Mouse (Mus musculus) intestine, embryonic 16.5 days (tissue): ENCODE measurements around the gene Racgap1. TPM values are rescaled to one million over a fixed set of nuclear protein-coding genes. Genes with fewer than 3 reads are reported as not detected.

Experiments used
- ATAC-seq: fragments of 200-750 bp; cut with Nextera tagmentation; 2 replicates; pipeline ENCODE4 v1.8.0; 2017; ENCODE audit warnings: moderate TSS enrichment, moderate library complexity
- H3K27ac ChIP-seq: fragments of 300-500 bp; sonication (generic); 2 replicates; pipeline ENCODE4 v1.5.1; 2014; ENCODE audit warnings: mild to moderate bottlenecking, low read length
- H3K27me3 ChIP-seq: fragments of 300-500 bp; sonication (generic); replicated peaks from 2 replicates; pipeline ENCODE4 v1.6.1; 2014; ENCODE audit warnings: low read length, control low read depth, mixed read lengths; ENCODE audit not compliant: control insufficient read depth, insufficient read depth
- H3K36me3 ChIP-seq: fragments of 300-500 bp; sonication (generic); 2 replicates; pipeline ENCODE4 v1.6.1; 2014; ENCODE audit warnings: low read length, control low read depth; ENCODE audit not compliant: control insufficient read depth, insufficient read depth
- H3K4me1 ChIP-seq: fragments of 300-500 bp; sonication (generic); 2 replicates; pipeline ENCODE4 v1.6.1; 2014; ENCODE audit warnings: low read length, control low read depth, mixed read lengths; ENCODE audit not compliant: control insufficient read depth, insufficient read depth
- H3K4me2 ChIP-seq: fragments of 300-500 bp; sonication (generic); 2 replicates; pipeline ENCODE4 v1.6.1; 2014; ENCODE audit warnings: low read depth, low read length, control low read depth
- H3K4me3 ChIP-seq: fragments of 300-500 bp; sonication (generic); 2 replicates; pipeline ENCODE4 v1.5.1; 2014; ENCODE audit warnings: mild to moderate bottlenecking, low read length
- H3K9ac ChIP-seq: fragments of 300-500 bp; sonication (generic); 2 replicates; pipeline ENCODE4 v1.6.1; 2014; ENCODE audit warnings: low read depth, low read length
- H3K9me3 ChIP-seq: fragments of 300-500 bp; sonication (generic); 2 replicates; pipeline ENCODE4 v1.6.1; 2016; ENCODE audit warnings: low read length, control low read depth; ENCODE audit not compliant: control insufficient read depth
- WGBS: fragments of 180-500 bp; shearing (Covaris S2); extraction: QIAGEN DNeasy Blood & Tissue Kit; methylation state at CpG from one replicate; pipeline ENCODE4 v1.1.7; 2014; 5-methylcytosine and 5-hydroxymethylcytosine counted together
- polyA plus RNA-seq: library from polyadenylated mRNA; unstranded; fragments of >200 nt; fragmentation: Nextera tagmentation; extraction: Ambion mirVana; gene quantifications from 2 replicates; pipeline ENCODE4 v1.2.1, GENCODE M21; 2015

The Racgap1 gene
- 97.1 and 104 TPM in 2 replicates for polyA plus RNA-seq

DNA sequence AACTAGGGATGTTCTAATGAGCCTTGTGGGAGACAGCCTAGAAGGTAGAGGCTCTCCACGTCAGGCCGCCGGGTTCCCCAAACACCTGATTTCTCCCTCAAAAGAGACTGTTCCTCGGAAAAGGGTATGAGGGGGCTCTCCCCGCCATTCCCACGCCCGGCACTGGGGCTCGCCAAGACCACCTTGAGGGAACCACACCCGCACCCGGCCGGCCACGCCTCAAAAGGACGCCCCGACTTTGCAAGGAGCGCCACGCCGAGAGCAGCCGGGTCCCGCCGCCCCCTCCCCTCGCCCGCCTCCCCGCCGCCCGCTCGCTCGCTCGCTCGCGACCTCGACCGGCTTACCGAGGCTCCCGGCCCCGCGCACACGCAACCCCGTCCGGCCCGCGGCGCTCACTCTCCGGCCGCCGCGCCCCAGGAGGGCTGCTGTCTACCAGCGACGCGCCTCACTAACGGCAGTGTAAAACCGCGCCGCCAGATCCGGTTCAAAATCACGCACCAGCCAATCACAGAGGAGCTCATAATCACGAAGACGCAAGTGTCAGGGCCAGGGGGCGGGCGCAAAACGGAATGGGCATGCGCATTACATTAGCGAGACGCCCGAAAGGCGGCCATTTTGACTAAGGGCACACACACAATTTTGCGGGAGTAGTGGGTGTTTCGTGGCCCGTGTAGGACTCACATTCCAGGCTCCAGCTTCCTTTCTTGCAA lies at the start of gene Racgap1:
Racgap1 (minus strand) TSS at position 494 of the 710 bp plus-strand sequence.
- Histone ChIP-seq H3K4me1 (peaks cover 37% of the 10 kb centered on the region), H3K4me3 (peak within 1 kb of the TSS; percentile 86), H3K4me2 (peak within 1 kb of the TSS; percentile 72), H3K27ac (peak within 1 kb of the TSS; percentile 26; the same call in 1 of the 2 replicates), H3K9ac (peak within 1 kb of the TSS; percentile 90), H3K36me3 (no peaks in the 10 kb centered on the region), H3K27me3 (peaks cover 17% of the 10 kb centered on the region), H3K9me3 (no peaks in the 10 kb centered on the region)
- under 1% methylated on average over 65 of the region's 68 CpGs for WGBS
- ATAC-seq: peak; percentile 95

DNA sequence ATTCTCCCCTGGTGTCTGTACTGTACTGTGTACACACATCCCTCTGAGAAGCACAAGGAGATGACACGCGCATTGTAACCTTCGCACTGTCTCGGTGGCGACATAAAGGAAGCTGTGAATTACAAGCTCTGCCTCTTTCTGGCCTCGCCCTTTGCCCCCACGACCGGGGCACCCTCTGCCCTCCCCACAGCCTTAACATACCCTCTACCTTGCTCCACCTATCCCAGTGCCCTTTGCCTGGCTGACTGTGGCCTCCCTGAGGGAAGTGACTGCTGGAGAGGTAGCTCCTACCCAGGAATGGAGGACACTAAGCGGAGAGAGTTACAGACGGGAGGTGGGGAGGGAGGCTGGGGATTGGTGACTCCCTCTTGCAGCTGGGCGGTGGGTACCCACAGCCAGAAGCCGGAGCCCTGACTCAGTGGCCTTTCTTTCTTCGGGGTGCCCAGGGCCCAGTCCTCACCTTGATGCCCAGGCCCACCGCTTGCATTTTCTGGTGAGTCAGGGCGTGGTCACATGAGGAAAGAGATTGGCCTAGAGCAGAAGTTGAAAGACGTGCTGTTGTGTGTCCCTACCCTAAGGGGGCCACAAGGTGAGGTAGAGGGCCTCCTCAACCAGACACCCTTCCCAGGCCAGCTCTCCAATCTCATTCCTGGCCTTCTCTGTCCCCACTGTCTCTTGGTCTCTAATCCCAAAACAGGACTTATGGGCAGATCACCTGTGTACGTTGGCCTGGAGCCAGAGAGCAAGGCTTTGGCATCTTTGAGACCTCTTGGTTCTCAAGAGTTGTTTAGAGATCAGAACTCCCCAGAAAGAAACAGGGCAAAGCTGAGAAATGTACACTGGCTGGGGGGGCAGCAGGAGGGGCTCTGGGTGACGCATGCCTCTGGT lies 49.0 kb upstream of the Racgap1 start:
- H3K4me2 ChIP-seq: peak overlapping the region; percentile 51
- H3K9ac ChIP-seq: peak overlapping the region; percentile 98
- peaks cover 41% of the 10 kb centered on the region for H3K4me1 ChIP-seq
- 69% methylated on average over 18 of the region's 18 CpGs for WGBS
- peak overlapping the region; percentile 86 for H3K4me3 ChIP-seq
- no peaks in the 10 kb centered on the region for H3K9me3 ChIP-seq
- peak; percentile 85 for ATAC-seq
- H3K27me3 ChIP-seq: 0 out of 2 replicates have a peak, but pooled peaks cover 7% of the 10 kb centered on the region
- H3K36me3 ChIP-seq: 0 out of 2 replicates have a peak, but pooled peaks cover 2% of the 10 kb centered on the region
- H3K27ac ChIP-seq: peak overlapping the region; percentile 94

DNA sequence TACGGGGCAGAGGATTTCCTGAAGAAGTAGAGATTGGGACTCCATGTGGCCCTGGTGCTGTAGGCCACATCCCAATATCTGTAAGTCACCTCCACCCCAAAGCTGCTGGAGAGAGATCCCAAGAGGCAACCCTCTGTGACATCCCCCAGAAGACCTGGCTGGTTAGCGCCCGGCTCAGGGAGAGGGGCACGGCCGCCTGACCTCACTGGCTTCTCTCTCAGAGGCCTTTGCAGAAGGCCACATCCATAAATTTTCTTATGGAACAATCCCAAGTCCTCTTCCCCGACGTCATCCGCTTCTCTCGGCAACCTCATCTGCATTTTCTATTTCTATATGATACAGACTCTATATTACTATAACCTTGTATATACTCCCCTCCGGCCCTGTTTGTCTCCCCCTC lies 48.3 kb upstream of the Racgap1 start:
- 0 out of 2 replicates have a peak, but pooled peaks cover 7% of the 10 kb centered on the region for H3K27me3 ChIP-seq
- WGBS: 74% methylated on average over 10 of the region's 10 CpGs
- no peak overlapping the region for H3K4me3 ChIP-seq
- 0 out of 2 replicates have a peak, but pooled peaks cover 2% of the 10 kb centered on the region for H3K36me3 ChIP-seq
- peak overlapping the region; percentile 25; the same call in 1 of the 2 replicates for H3K4me2 ChIP-seq
- peaks cover 38% of the 10 kb centered on the region for H3K4me1 ChIP-seq
- no peak for ATAC-seq
- no peak overlapping the region; the same call in 1 of the 2 replicates for H3K9ac ChIP-seq
- no peaks in the 10 kb centered on the region for H3K9me3 ChIP-seq
- H3K27ac ChIP-seq: peak overlapping the region; percentile 94

DNA sequence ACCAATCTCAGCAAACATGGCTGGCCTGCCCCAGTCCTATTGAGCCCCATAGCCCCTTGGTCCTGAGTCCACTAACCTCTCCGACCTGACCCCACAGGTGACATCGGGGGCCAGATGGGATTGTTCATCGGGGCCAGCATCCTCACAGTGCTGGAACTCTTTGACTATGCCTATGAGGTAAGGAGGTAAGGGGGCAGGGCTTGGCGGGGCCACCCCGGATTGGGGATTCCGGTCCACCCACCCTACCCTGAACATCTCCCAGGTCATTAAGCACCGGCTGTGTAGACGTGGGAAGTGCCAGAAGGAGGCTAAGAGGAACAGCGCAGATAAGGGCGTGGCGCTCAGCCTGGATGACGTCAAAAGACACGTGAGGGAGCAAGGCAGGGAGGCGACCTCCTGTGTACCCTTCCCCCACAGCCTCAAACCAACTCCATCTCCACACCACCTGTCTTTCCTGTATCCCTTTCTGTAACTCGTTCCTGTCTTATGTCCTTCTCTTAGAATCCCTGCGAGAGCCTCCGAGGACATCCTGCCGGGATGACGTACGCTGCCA lies 47.2 kb upstream of the Racgap1 start:
- Histone ChIP-seq H3K36me3 (no peaks in the 10 kb centered on the region), H3K4me2 (no peak overlapping the region; the same call in 1 of the 2 replicates), H3K9me3 (no peaks in the 10 kb centered on the region), H3K27me3 (0 out of 2 replicates have a peak, but pooled peaks cover 7% of the 10 kb centered on the region), H3K27ac (no peak overlapping the region), H3K4me3 (no peak overlapping the region), H3K9ac (0 out of 2 replicates have a peak overlapping the region, but pooled peaks have one; percentile 19), H3K4me1 (peaks cover 27% of the 10 kb centered on the region)
- ATAC-seq: no peak
- WGBS: 37% methylated on average over 20 of the region's 20 CpGs

DNA sequence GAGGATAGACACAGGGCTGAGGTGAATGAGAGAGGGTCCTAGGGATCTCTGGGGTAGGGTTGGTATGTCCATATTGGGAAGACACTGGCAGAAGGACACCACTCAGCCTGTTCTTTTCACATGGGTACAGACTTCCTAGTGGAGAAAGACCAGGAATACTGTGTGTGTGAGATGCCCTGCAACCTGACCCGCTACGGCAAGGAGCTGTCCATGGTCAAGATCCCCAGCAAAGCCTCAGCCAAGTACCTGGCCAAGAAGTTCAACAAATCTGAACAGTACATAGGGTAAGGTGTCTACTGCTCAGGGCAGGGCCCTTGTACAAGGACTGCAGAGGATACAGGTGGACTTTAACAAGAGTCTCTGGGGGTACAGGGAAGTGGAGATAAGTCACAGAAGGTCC lies 45.9 kb upstream of the Racgap1 start:
- Histone ChIP-seq H3K4me2 (no peak overlapping the region), H3K4me1 (peaks cover 16% of the 10 kb centered on the region), H3K9me3 (no peaks in the 10 kb centered on the region), H3K27me3 (0 out of 2 replicates have a peak, but pooled peaks cover 7% of the 10 kb centered on the region), H3K4me3 (no peak overlapping the region), H3K36me3 (no peaks in the 10 kb centered on the region), H3K9ac (no peak overlapping the region), H3K27ac (no peak overlapping the region)
- 11% methylated on average over 2 of the region's 2 CpGs for WGBS
- no peak for ATAC-seq

DNA sequence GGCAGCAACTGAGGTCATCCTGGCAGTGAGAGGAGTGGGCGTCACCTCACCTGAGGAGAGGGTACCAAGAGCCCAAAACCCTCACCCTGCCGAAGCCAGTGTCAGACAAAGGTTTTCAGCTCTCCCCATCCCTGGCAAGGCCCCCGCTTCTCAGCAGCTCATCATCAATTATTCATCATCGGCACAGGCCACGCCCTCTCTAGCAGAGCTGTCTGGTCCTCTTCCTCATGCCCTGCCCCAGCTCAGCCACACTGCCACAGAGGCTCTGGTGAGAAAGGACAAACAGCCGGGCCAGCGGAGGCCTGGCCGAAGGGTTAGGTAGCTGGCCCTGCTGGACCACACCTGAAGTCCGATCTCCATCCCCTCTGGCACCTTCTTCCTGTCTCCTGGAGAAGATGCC lies 40.5 kb upstream of the Racgap1 start:
- ATAC-seq: no peak

DNA sequence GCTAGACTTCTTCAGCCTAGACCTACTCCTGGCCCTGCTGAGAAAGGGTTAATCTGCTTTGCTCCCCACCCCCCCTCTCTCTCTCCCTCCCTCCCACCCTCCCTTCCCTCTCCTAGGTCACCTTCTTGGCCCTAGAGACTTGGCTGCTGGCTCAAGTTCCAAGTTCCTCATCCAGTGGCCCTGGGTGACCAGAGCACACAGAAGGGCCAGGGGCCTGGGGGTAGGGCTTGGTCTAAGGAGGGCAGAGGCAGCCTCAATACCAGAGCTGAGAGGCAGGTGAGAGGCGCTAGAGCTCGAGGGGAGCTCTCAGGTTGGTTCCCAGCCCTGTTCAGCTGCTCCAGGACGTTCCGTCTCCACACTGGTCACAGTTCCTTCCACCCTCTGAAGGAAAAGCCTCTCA lies 39.5 kb upstream of the Racgap1 start:
- ATAC-seq: no peak
- H3K9me3 ChIP-seq: no peaks in the 10 kb centered on the region
- no peaks in the 10 kb centered on the region for H3K36me3 ChIP-seq
- peaks cover 7% of the 10 kb centered on the region for H3K27me3 ChIP-seq
- H3K4me2 ChIP-seq: no peak overlapping the region
- H3K4me1 ChIP-seq: no peaks in the 10 kb centered on the region
- no peak overlapping the region for H3K27ac ChIP-seq
- no peak overlapping the region for H3K4me3 ChIP-seq
- no peak overlapping the region for H3K9ac ChIP-seq
- 23% methylated on average over 4 of the region's 4 CpGs for WGBS

More for the DNA sequence above, 40.5 kb upstream of the Racgap1 start:
- no peak overlapping the region for H3K4me2 ChIP-seq
- H3K9me3 ChIP-seq: no peaks in the 10 kb centered on the region
- WGBS: 44% methylated on average over 9 of the region's 9 CpGs
- H3K9ac ChIP-seq: no peak overlapping the region
- no peaks in the 10 kb centered on the region for H3K4me1 ChIP-seq
- no peaks in the 10 kb centered on the region for H3K36me3 ChIP-seq
- no peak overlapping the region for H3K4me3 ChIP-seq
- H3K27me3 ChIP-seq: peaks cover 7% of the 10 kb centered on the region
- H3K27ac ChIP-seq: no peak overlapping the region

DNA sequence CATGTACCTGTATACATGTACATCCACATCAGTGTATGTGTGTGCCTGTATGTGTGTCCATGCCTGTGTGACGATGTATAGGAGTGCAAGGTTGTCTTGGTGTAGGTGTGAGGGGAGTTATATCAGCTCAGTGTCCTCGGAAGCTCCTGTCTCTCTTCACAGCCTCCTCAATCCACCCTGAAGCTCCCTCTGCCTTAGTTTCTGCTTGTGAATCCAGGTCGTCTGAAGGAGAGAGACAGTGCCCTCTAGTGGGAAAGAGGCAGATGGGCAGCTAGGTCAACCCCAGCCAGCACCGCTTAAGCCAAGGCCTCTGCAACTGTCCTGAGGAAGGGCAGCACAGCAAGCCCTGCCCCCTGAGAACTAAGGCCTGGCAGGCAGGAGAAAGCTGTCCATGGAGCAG lies 37.3 kb upstream of the Racgap1 start:
- Histone ChIP-seq H3K4me2 (no peak overlapping the region), H3K9me3 (no peaks in the 10 kb centered on the region), H3K9ac (0 out of 2 replicates have a peak overlapping the region, but pooled peaks have one; percentile 38), H3K4me1 (no peaks in the 10 kb centered on the region), H3K27ac (no peak overlapping the region), H3K27me3 (peaks cover 7% of the 10 kb centered on the region), H3K36me3 (no peaks in the 10 kb centered on the region), H3K4me3 (no peak overlapping the region)
- 2% methylated on average over 4 of the region's 4 CpGs for WGBS
- peak; percentile 56 for ATAC-seq

DNA sequence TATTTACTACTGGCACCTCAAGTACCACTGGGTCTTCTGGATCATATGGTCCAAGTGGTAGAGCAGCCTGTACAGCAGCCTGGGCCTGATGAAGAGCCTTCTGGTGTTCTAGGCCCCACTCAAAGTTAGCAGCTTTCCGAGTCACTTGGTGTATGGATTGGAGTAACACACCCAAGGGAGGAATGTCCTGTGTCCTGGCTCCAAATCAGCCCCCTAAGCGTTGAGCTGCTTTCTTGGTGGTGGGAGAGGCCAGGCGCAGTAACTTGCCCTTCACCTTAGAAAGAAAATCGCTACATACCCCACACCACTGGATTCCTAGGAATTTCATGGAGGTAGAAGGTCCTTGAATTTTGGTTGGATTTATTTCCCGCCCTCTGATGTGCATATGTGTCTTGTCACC lies 32.7 kb upstream of the Racgap1 start:
- no peak overlapping the region for H3K4me2 ChIP-seq
- H3K27ac ChIP-seq: no peak overlapping the region
- no peaks in the 10 kb centered on the region for H3K27me3 ChIP-seq
- no peak overlapping the region for H3K4me3 ChIP-seq
- H3K9ac ChIP-seq: no peak overlapping the region
- 92% methylated on average over 5 of the region's 5 CpGs for WGBS
- no peaks in the 10 kb centered on the region for H3K9me3 ChIP-seq
- no peak for ATAC-seq
- H3K4me1 ChIP-seq: no peaks in the 10 kb centered on the region
- no peaks in the 10 kb centered on the region for H3K36me3 ChIP-seq
